Mouse (Mus musculus) limb, embryonic 12.5 days (tissue): Measurements from ENCODE around the gene Stx1a. TPM values are rescaled to one million over a fixed set of nuclear protein-coding genes. Genes with fewer than 3 reads are reported as not detected.

Experiments
- ATAC-seq: fragments of 200-750 bp; cut with Nextera tagmentation; 2 replicates; pipeline ENCODE4 v1.8.0; 2017; ENCODE audit warnings: low read depth, moderate TSS enrichment; ENCODE audit not compliant: insufficient number of reproducible peaks, insufficient read depth, low FRiP score, low TSS enrichment
- H3K27ac ChIP-seq: fragments of 300-500 bp; sonication (generic); 2 replicates; pipeline ENCODE4 v1.5.1; 2016; ENCODE audit warnings: mild to moderate bottlenecking, moderate library complexity
- H3K27me3 ChIP-seq: fragments of 300-500 bp; sonication (generic); 2 replicates; pipeline ENCODE4 v1.6.1; 2016; ENCODE audit warnings: mild to moderate bottlenecking, moderate library complexity
- H3K36me3 ChIP-seq: fragments of 300-500 bp; sonication (generic); 2 replicates; pipeline ENCODE4 v1.6.1; 2016; ENCODE audit warnings: mild to moderate bottlenecking, moderate library complexity
- H3K4me1 ChIP-seq: fragments of 300-500 bp; sonication (generic); replicated peaks from 2 replicates; pipeline ENCODE4 v1.6.1; 2016
- H3K4me2 ChIP-seq: fragments of 300-500 bp; sonication (generic); 2 replicates; pipeline ENCODE4 v1.6.1; 2016; ENCODE audit warnings: mild to moderate bottlenecking, moderate library complexity
- H3K4me3 ChIP-seq: fragments of 300-500 bp; sonication (generic); replicated peaks from 2 replicates; pipeline ENCODE4 v1.5.1; 2016; ENCODE audit warnings: mild to moderate bottlenecking
- H3K9ac ChIP-seq: fragments of 300-500 bp; sonication (generic); replicated peaks from 2 replicates; pipeline ENCODE4 v1.6.1; 2016; ENCODE audit warnings: mild to moderate bottlenecking, moderate library complexity
- H3K9me3 ChIP-seq: fragments of 300-500 bp; sonication (generic); 2 replicates; pipeline ENCODE4 v1.6.1; 2016; ENCODE audit warnings: mild to moderate bottlenecking, moderate library complexity
- WGBS: fragments of 180-500 bp; shearing (Covaris S2); methylation state at CpG from one replicate; pipeline ENCODE4 v1.1.7; 2016; 5-methylcytosine and 5-hydroxymethylcytosine counted together
- polyA plus RNA-seq: library from polyadenylated mRNA; unstranded; fragments of >200 nt; fragmentation: Nextera tagmentation; extraction: Ambion mirVana; gene quantifications from 2 replicates; pipeline ENCODE4 v1.2.1, GENCODE M21; 2016

Gene Stx1a
- polyA plus RNA-seq, 1 experiment from 2014 or later = 9.7 TPM

DNA sequence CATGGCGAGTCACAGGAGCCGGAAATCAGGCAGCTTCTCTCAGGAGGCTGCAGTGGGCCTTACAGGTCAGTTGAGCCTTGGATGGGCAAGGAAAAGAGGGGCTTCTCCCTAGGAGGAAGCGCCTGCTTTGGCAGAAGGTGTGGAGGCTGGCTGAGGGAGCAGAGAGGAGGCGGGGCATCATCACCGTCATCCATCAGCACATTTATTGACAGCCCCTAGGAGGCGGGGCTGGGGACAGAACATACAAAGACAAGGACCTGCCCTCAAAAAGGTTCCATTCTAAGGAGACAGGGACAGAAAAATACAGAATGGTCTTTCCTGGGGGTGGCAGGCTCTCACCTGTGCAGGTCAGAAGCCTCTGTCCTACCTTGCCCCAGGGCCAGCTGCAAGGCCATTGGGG is 49.4 kb downstream of the Stx1a start:
- H3K36me3 ChIP-seq = peaks cover 62% of the 10 kb centered on the region
- H3K9ac ChIP-seq = no peak overlapping the region
- ATAC-seq = no peak
- peaks cover 23% of the 10 kb centered on the region for H3K4me1 ChIP-seq
- 0 out of 2 replicates have a peak overlapping the region, but pooled peaks have one; percentile 17 for H3K27ac ChIP-seq
- 59% methylated on average over 6 of the region's 6 CpGs for WGBS
- no peaks in the 10 kb centered on the region for H3K27me3 ChIP-seq
- 0 out of 2 replicates have a peak overlapping the region, but pooled peaks have one; percentile 40 for H3K4me2 ChIP-seq
- H3K4me3 ChIP-seq = no peak overlapping the region
- H3K9me3 ChIP-seq = peaks cover 4% of the 10 kb centered on the region; the same call in 1 of the 2 replicates

DNA sequence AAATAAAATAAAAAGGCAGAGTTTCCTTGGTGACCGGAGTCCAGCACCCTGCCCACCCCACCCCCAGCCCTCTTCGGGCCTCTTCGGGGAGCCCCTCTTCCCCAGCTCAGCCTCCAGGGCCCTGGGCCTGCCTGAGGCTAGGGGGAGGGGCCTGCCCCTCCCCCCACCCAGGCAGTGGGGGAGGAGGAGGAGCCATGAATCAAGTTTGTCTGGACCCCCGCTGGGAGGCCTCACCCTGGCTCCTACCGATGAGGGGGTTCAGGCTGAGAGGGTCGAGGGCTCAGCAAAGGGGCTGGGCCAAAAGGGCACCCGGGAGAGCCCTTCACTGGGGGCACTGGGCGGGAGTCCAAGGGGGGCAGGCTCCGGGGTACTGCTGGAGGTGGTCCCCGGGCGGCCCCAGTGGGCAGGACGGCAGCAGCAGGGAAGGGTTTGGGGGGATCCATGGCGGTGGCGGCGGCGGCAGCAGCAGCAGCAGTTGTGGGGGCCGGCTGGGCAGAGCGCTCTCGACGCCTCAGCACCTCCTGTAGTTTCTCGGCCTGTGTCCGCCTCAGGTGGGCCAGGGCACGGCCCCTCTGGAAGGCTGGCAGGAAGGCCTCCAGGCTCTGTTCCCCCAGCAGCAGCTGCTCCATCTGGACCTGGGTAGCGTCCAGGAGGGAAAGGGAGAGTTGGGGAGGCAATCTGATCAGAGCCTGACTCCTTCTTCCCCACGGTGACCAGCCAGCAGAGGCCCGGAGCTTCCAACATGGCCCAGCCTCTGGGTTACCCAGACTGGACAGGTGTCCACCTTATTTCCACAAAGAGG is 50.3 kb downstream of the Stx1a start:
- ATAC-seq = no peak
- WGBS = 18% methylated on average over 17 of the region's 26 CpGs
- Histone ChIP-seq H3K4me3 (0 out of 2 replicates have a peak overlapping the region, but pooled peaks have one; percentile 4), H3K9me3 (0 out of 2 replicates have a peak, but pooled peaks cover under 1% of the 10 kb centered on the region), H3K27ac (0 out of 2 replicates have a peak overlapping the region, but pooled peaks have one; percentile 29), H3K4me2 (peak overlapping the region; percentile 40), H3K27me3 (no peaks in the 10 kb centered on the region), H3K4me1 (peaks cover 25% of the 10 kb centered on the region), H3K9ac (peak overlapping the region; percentile 45; the same call in 1 of the 2 replicates), H3K36me3 (peaks cover 53% of the 10 kb centered on the region)

DNA sequence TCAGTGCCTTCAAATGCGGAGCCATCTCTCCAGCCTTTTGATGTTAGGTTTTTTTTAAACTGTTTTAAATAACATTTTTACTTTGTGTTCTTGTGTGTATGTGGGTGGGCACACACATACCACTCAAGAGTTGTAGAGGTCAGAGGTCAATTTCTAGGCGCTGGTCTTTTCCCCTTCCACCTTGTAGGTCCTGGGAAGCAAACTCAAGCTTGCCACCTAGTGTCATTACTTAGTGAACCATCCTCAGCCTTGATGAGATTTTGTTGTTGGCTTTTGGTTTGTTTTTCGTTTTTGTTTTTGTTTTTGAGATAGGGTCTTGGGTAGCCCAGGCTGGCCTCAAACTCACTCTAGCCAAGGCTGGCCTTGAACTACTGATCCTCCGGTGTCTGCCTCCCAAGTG is 52.4 kb downstream of the Stx1a start:
- Histone ChIP-seq H3K27ac (no peak overlapping the region), H3K4me3 (no peak overlapping the region), H3K36me3 (peaks cover 53% of the 10 kb centered on the region), H3K9me3 (no peaks in the 10 kb centered on the region), H3K4me1 (peaks cover 25% of the 10 kb centered on the region), H3K4me2 (no peak overlapping the region), H3K9ac (no peak overlapping the region), H3K27me3 (0 out of 2 replicates have a peak, but pooled peaks cover 3% of the 10 kb centered on the region)
- no peak for ATAC-seq
- 65% methylated on average over 4 of the region's 4 CpGs for WGBS

GRCm38 (mm10) chr5:135076368-135076767 is 53.1 kb downstream of the Stx1a start:
- ATAC-seq = no peak
- H3K36me3 ChIP-seq = peaks cover 49% of the 10 kb centered on the region
- H3K4me3 ChIP-seq = peak overlapping the region; percentile 90
- H3K27me3 ChIP-seq = 0 out of 2 replicates have a peak, but pooled peaks cover 3% of the 10 kb centered on the region
- H3K4me2 ChIP-seq = peak overlapping the region; percentile 58
- WGBS = 86% methylated on average over 14 of the region's 14 CpGs
- H3K4me1 ChIP-seq = peaks cover 25% of the 10 kb centered on the region
- peak overlapping the region; percentile 87; the same call in 1 of the 2 replicates for H3K27ac ChIP-seq
- H3K9me3 ChIP-seq = no peaks in the 10 kb centered on the region
- H3K9ac ChIP-seq = no peak overlapping the region; the same call in 1 of the 2 replicates

- 0 out of 2 replicates have a peak, but pooled peaks cover 3% of the 10 kb centered on the region for H3K27me3 ChIP-seq
- H3K4me3 ChIP-seq = peak overlapping the region; percentile 90
- 23% methylated on average over 14 of the region's 14 CpGs for WGBS
- peak; percentile 30 for ATAC-seq
- H3K36me3 ChIP-seq = peaks cover 42% of the 10 kb centered on the region
- peak overlapping the region; percentile 87 for H3K27ac ChIP-seq
- peaks cover 25% of the 10 kb centered on the region for H3K4me1 ChIP-seq
- peak overlapping the region; percentile 99 for H3K9ac ChIP-seq
- H3K9me3 ChIP-seq = no peaks in the 10 kb centered on the region
- peak overlapping the region; percentile 58 for H3K4me2 ChIP-seq
Observed at GRCm38 (mm10) chr5:135076931-135077505, 53.7 kb downstream of the Stx1a start.

GRCm38 (mm10) chr5:135077564-135078481 is 54.5 kb downstream of the Stx1a start, which contains the start of gene Vps37d:
Vps37d (minus strand) TSS chr5:135078266.
- H3K4me1 ChIP-seq = peaks cover 25% of the 10 kb centered on the region
- H3K27ac ChIP-seq = peak within 1 kb of the TSS; percentile 87
- H3K9me3 ChIP-seq = no peaks in the 10 kb centered on the region
- peak; percentile 70 for ATAC-seq
- H3K36me3 ChIP-seq = peaks cover 34% of the 10 kb centered on the region
- peak within 1 kb of the TSS; percentile 90 for H3K4me3 ChIP-seq
- H3K4me2 ChIP-seq = peak within 1 kb of the TSS; percentile 58
- peak within 1 kb of the TSS; percentile 99 for H3K9ac ChIP-seq
- H3K27me3 ChIP-seq = 0 out of 2 replicates have a peak, but pooled peaks cover 3% of the 10 kb centered on the region
- WGBS = under 1% methylated on average over 81 of the region's 83 CpGs

DNA sequence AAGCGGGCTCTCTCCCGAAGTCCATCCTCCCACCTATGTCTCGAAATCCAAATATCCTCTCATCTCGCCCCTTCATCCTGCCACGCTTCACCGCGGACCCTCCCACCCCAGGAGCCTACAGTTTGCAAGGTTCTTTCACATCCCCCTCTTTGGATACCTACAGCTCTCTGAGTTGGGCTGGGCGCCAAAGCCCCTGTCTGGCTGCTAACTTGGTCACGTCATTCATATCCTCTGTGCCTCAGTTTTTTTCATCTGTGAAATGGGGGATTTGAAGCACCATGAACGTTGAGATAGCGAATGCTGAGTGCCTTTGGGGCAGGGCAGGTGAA is 55.2 kb downstream of the Stx1a start:
- Histone ChIP-seq H3K27me3 (0 out of 2 replicates have a peak, but pooled peaks cover 3% of the 10 kb centered on the region), H3K4me3 (peak overlapping the region; percentile 90), H3K36me3 (peaks cover 28% of the 10 kb centered on the region), H3K4me1 (peaks cover 21% of the 10 kb centered on the region), H3K9me3 (no peaks in the 10 kb centered on the region), H3K4me2 (peak overlapping the region; percentile 58), H3K27ac (no peak overlapping the region), H3K9ac (peak overlapping the region; percentile 99; the same call in 1 of the 2 replicates)
- WGBS = under 1% methylated on average over 11 of the region's 11 CpGs
- ATAC-seq = peak; percentile 35; the same call in 1 of the 2 replicates

DNA sequence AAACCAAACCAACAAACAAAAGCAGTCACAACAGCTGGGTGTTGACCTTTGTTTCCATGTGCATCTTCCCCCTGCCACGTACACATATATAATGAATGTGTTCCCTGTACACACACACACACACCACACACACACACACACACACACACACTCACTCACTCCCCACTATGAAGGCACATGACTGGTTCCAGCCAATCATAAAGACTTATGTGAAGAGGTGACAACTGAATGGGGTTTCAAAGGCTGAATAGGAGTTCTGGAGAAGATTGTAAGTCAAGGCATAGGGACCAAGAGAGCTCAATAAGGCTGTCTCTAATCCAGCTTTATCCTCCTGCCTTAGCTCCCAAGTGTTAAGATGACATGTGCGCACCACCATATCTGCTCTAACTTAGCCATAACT is 56.3 kb downstream of the Stx1a start:
- Histone ChIP-seq H3K9me3 (no peaks in the 10 kb centered on the region), H3K9ac (no peak overlapping the region), H3K4me1 (peaks cover 13% of the 10 kb centered on the region), H3K27ac (no peak overlapping the region), H3K4me3 (no peak overlapping the region), H3K36me3 (peaks cover 18% of the 10 kb centered on the region), H3K4me2 (no peak overlapping the region), H3K27me3 (0 out of 2 replicates have a peak, but pooled peaks cover 3% of the 10 kb centered on the region)
- 86% methylated on average over 2 of the region's 2 CpGs for WGBS
- no peak for ATAC-seq

GRCm38 (mm10) chr5:135080539-135080938 is 57.3 kb downstream of the Stx1a start:
- Histone ChIP-seq H3K27me3 (0 out of 2 replicates have a peak, but pooled peaks cover 3% of the 10 kb centered on the region), H3K4me1 (peaks cover 13% of the 10 kb centered on the region), H3K4me2 (no peak overlapping the region), H3K9ac (no peak overlapping the region), H3K9me3 (no peaks in the 10 kb centered on the region), H3K4me3 (no peak overlapping the region), H3K27ac (no peak overlapping the region), H3K36me3 (peaks cover 10% of the 10 kb centered on the region)
- no peak for ATAC-seq
- WGBS = 88% methylated on average over 5 of the region's 5 CpGs

DNA sequence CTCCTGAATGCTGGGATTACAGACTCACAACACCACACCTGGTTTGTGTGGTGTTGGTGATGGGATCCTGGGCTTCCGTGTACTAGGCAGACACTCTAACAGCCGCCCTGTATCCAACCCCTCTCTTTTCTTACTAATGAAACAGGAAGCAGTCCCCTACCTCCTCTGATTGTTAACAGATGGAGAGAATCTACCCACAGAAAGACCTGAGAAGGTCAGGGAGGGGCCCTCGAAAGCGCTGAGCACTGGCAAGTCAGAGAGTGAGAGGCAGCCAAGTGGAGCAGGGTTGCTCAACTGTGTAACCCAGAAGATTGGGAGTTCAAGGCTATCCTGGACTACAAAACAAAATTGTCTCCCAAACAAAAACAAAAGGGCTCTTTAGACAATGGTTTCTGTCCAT is 63.6 kb downstream of the Stx1a start:
- Histone ChIP-seq H3K4me1 (peaks cover 10% of the 10 kb centered on the region), H3K27me3 (peaks cover 38% of the 10 kb centered on the region), H3K9me3 (no peaks in the 10 kb centered on the region), H3K9ac (no peak overlapping the region), H3K27ac (peak overlapping the region; percentile 35; the same call in 1 of the 2 replicates), H3K36me3 (no peaks in the 10 kb centered on the region), H3K4me2 (no peak overlapping the region), H3K4me3 (no peak overlapping the region)
- WGBS = 9% methylated on average over 4 of the region's 4 CpGs
- ATAC-seq = no peak
